Mouse (Mus musculus): ENCODE results near the gene Orc2.

DNA sequence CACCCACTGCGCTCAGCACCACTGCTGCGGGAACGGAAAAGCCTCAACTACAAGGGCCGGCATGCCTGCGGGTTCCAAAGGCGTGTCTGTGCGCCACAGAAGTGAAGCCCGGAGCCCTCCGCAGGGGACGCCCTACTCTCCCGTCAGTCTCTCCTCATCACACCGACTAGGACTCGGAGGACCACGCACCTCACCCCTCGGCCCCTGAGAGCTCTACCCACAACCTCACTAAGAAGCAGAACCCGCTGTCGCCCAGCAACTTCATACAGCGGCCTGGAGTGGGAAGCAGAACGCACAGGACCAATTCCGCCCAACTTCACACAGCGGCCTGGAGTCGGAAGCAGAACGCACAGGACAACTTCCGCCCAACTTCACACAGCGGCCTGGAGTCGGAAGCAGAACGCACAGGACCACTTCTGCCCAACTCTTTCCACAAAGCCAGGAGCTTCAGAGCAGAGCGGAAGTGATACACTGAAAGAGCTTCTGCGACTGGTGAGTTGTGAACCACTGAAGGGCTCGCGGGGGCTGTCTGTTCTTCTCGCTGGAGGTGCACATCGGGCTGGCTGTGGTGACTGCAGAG lies 59.7 kb downstream of the Orc2 start, which contains the start of the genes Nif3l1 and Ppil3:
- TF ChIP-seq CTCF (IDR thresholded peaks at IDR 0.05; ENCODE audit: low read depth): peak; percentile 61
- no peak for TF ChIP-seq EP300 (optimal IDR thresholded peaks at IDR 0.05)
